Mouse (Mus musculus) CH12.LX (cell line): ENCODE data around the gene Gm37419. TPM values are rescaled to one million over a fixed set of nuclear protein-coding genes. Genes with fewer than 3 reads are reported as not detected.

Experiments
- DNase-seq: peaks from one replicate; pipeline ENCODE4 v3.0.0-alpha.2; 2013; ENCODE audit errors: extremely low read depth
- H3K27ac ChIP-seq: 2 replicates; pipeline ENCODE4 v1.5.1; 2012; ENCODE audit warnings: low read depth, mild to moderate bottlenecking, control low read depth, moderate library complexity; ENCODE audit not compliant: insufficient read depth
- H3K27me3 ChIP-seq: replicated peaks from 2 replicates; pipeline ENCODE3; 2012; ENCODE audit warnings: inconsistent platforms
- H3K36me3 ChIP-seq, 2 experiments: replicated peaks in 1 of 2; 2 replicates each; pipeline versions ENCODE3 to v1.6.1; 2012; ENCODE audit warnings: inconsistent platforms in 1 of 2, low read length in 1 of 2, mild to moderate bottlenecking in 1 of 2, mixed read lengths in 1 of 2, moderate library complexity in 1 of 2; ENCODE audit not compliant: control insufficient read depth in 1 of 2, insufficient read depth in 1 of 2
- H3K4me1 ChIP-seq, 2 experiments: 2 replicates each; pipeline ENCODE4 v1.6.1; 2012; ENCODE audit warnings: inconsistent platforms in 1 of 2, moderate library complexity in 1 of 2; ENCODE audit not compliant: insufficient read depth in 2 of 2, control insufficient read depth in 1 of 2
- H3K4me2 ChIP-seq: 2 replicates; pipeline ENCODE4 v1.6.1; 2012; ENCODE audit warnings: low read depth, mild to moderate bottlenecking, control low read depth; ENCODE audit not compliant: poor library complexity, insufficient read depth, severe bottlenecking
- H3K4me3 ChIP-seq, 3 experiments: fragments of 150-350 bp in 1 of 3; sonication (generic) in 1 of 3; replicated peaks in 1 of 3; 2 replicates each; pipeline versions ENCODE3 to v1.5.1; 2011 to 2012; ENCODE audit warnings: low read depth in 2 of 3, low read length in 2 of 3, mild to moderate bottlenecking in 2 of 3, moderate library complexity in 2 of 3, control low read depth in 1 of 3, improper control_type of control experiment in 1 of 3, inconsistent platforms in 1 of 3, mixed read lengths in 1 of 3; ENCODE audit not compliant: poor library complexity in 1 of 3
- H3K79me2 ChIP-seq: replicated peaks from 2 replicates; pipeline ENCODE4 v1.6.1; 2012; ENCODE audit warnings: mild to moderate bottlenecking, moderate library complexity; ENCODE audit not compliant: control insufficient read depth, poor library complexity, insufficient read depth, severe bottlenecking; ENCODE audit errors: extremely low read depth
- H3K9ac ChIP-seq: 2 replicates; pipeline ENCODE4 v1.6.1; 2012; ENCODE audit warnings: low read depth, mild to moderate bottlenecking, control low read depth, moderate library complexity; ENCODE audit not compliant: insufficient read depth
- H3K9me3 ChIP-seq: replicated peaks from 2 replicates; pipeline ENCODE3; 2012; ENCODE audit warnings: low read length, inconsistent platforms, mixed read lengths
- BHLHE40 ChIP-seq: IDR thresholded peaks from 2 replicates; pipeline ENCODE4 v1.6.1; 2011; ENCODE audit warnings: mild to moderate bottlenecking, low read depth, low read length, improper control_type of control experiment
- CHD2 ChIP-seq: IDR thresholded peaks from 2 replicates; pipeline ENCODE4 v1.6.1; 2011; ENCODE audit warnings: low read length, improper control_type of control experiment
- CTCF ChIP-seq, 2 experiments: IDR thresholded peaks in 1 of 2; conservative IDR thresholded peaks in 1 of 2; 2 replicates each; pipeline ENCODE4 v1.5.1; 2011 to 2012; ENCODE audit warnings: low read depth in 2 of 2, low read length in 2 of 2, improper control_type of control experiment in 1 of 2, inconsistent platforms in 1 of 2, mild to moderate bottlenecking in 1 of 2, moderate library complexity in 1 of 2
- HCFC1 ChIP-seq: IDR thresholded peaks from 2 replicates; pipeline ENCODE4 v1.6.1; 2012; ENCODE audit warnings: low read depth, mild to moderate bottlenecking, inconsistent platforms, low read length, improper control_type of control experiment
- IRF4 ChIP-seq: IDR thresholded peaks from 2 replicates; pipeline ENCODE4 v1.6.1; 2014; ENCODE audit warnings: low read depth, mild to moderate bottlenecking, inconsistent platforms, low read length, improper control_type of control experiment
- KAT2A ChIP-seq: IDR thresholded peaks from 2 replicates; pipeline ENCODE4 v1.6.1; 2012; ENCODE audit warnings: low read length, improper control_type of control experiment, inconsistent platforms; ENCODE audit not compliant: insufficient replicate concordance
- MAX ChIP-seq: IDR thresholded peaks from 2 replicates; pipeline ENCODE4 v1.6.1; 2011; ENCODE audit warnings: low read length, improper control_type of control experiment
- MAZ ChIP-seq: IDR thresholded peaks from 2 replicates; pipeline ENCODE4 v1.6.1; 2012; ENCODE audit warnings: low read depth, mild to moderate bottlenecking, inconsistent platforms, low read length, improper control_type of control experiment, moderate library complexity
- MEF2A ChIP-seq: IDR thresholded peaks from 2 replicates; pipeline ENCODE4 v1.6.1; 2014; ENCODE audit warnings: low read depth, mild to moderate bottlenecking, inconsistent platforms, low read length, improper control_type of control experiment, borderline replicate concordance
- MXI1 ChIP-seq: IDR thresholded peaks from 2 replicates; pipeline ENCODE4 v1.6.1; 2011; ENCODE audit warnings: mild to moderate bottlenecking, low read depth, low read length, improper control_type of control experiment
- MYC ChIP-seq: IDR thresholded peaks from 2 replicates; pipeline ENCODE4 v1.6.1; 2011; ENCODE audit warnings: low read depth, mild to moderate bottlenecking, improper control_type of control experiment, low read length
- NELFE ChIP-seq: IDR thresholded peaks from 2 replicates; pipeline ENCODE4 v1.6.1; 2011; ENCODE audit warnings: low read depth, low read length, improper control_type of control experiment
- PAX5 ChIP-seq: IDR thresholded peaks from 2 replicates; pipeline ENCODE4 v1.6.1; 2012; ENCODE audit warnings: low read length, inconsistent platforms, mixed read lengths
- POLR2A ChIP-seq: IDR thresholded peaks from 2 replicates; pipeline ENCODE4 v1.6.1; 2011; ENCODE audit warnings: low read depth, mild to moderate bottlenecking, improper control_type of control experiment, low read length
- SMC3 ChIP-seq: IDR thresholded peaks from 2 replicates; pipeline ENCODE4 v1.6.1; 2011; ENCODE audit warnings: low read depth, low read length, improper control_type of control experiment
- TBP ChIP-seq: conservative IDR thresholded peaks from 2 replicates; pipeline ENCODE4 v1.6.1; 2011; ENCODE audit warnings: low read depth, low read length, improper control_type of control experiment
- TCF12 ChIP-seq: IDR thresholded peaks from 2 replicates; pipeline ENCODE4 v1.6.1; 2014; ENCODE audit warnings: low read depth, mild to moderate bottlenecking, inconsistent platforms, low read length, improper control_type of control experiment
- USF1 ChIP-seq: IDR thresholded peaks from 2 replicates; pipeline ENCODE4 v1.6.1; 2014; ENCODE audit warnings: low read depth, mild to moderate bottlenecking, inconsistent platforms, low read length, improper control_type of control experiment
- USF2 ChIP-seq: conservative IDR thresholded peaks from 2 replicates; pipeline ENCODE4 v1.6.1; 2011; ENCODE audit warnings: low read depth, low read length, improper control_type of control experiment
- ZC3H11A ChIP-seq: IDR thresholded peaks from 2 replicates; pipeline ENCODE4 v1.6.1; 2012; ENCODE audit warnings: low read depth, mild to moderate bottlenecking, inconsistent platforms, low read length, improper control_type of control experiment
- ZNF384 ChIP-seq: IDR thresholded peaks from 2 replicates; pipeline ENCODE4 v1.6.1; 2012; ENCODE audit warnings: low read depth, low read length, improper control_type of control experiment, inconsistent platforms
- dilution Hi-C: fragments of 300-500 bp; cut with MboI; formaldehyde crosslinking; loops from 2 replicates; pipeline ENCODE4 v1.14.3; 2020; ENCODE audit warnings: low sequenced_read_pairs; ENCODE audit not compliant: extremely low pct_unique_long_range_greater_than_20kb, extremely low pct_ligation_motif_present
- in situ Hi-C: fragments of 300-500 bp; cut with MboI; formaldehyde crosslinking; loops from 3 replicates; pipeline ENCODE4 v1.14.3; 2019; ENCODE audit warnings: low sequenced_read_pairs, low pct_ligation_motif_present, low pct_unique_long_range_greater_than_20kb, mixed read lengths
- polyA plus RNA-seq: library from polyadenylated mRNA; unstranded; fragments of >175 nt; gene quantifications from 2 replicates; pipeline ENCODE4 v1.2.1, GENCODE M21; 2012; ENCODE audit warnings: low read depth; ENCODE audit not compliant: insufficient read length
- total RNA-seq, 2 experiments: library from RNA; depleted of rRNA; stranded (reverse); fragments of 300-350 nt in 1 of 2; fragments of >200 nt in 1 of 2; gene quantifications; 2 replicates each; pipeline ENCODE4 v1.2.3; 2012 to 2014

Gene Gm37419
- total and polyA plus RNA-seq, 3 experiments, result not detected

- H3K27ac ChIP-seq, result no peak overlapping the region
- no peak overlapping the region for H3K9ac ChIP-seq
- peaks cover 4 to 13% of the 10 kb centered on the region in 2 experiments; a peak in 2 of 4 replicates for H3K4me1 ChIP-seq
- dilution Hi-C loops (no loop called here), in situ Hi-C loops (no loop called here)
- H3K36me3 ChIP-seq, result no peaks in the 10 kb centered on the region
- peaks cover 2% of the 10 kb centered on the region for H3K27me3 ChIP-seq
- no peak for TF ChIP-seq MYC
- TF ChIP-seq USF2, result no peak
- no peak for TF ChIP-seq POLR2A
- DNase-seq, result no peak
- H3K4me3 ChIP-seq, result no peak overlapping the region
- H3K9me3 ChIP-seq, result no peaks in the 10 kb centered on the region
- no peaks in the 10 kb centered on the region for H3K79me2 ChIP-seq
- no peak overlapping the region for H3K4me2 ChIP-seq
Measured at GRCm38 (mm10) chr16:24009891-24010290, 21.6 kb downstream of the Gm37419 start.

GRCm38 (mm10) chr16:24011306-24011705 lies 23.0 kb downstream of the Gm37419 start:
- no peaks in the 10 kb centered on the region for H3K36me3 ChIP-seq
- H3K4me2 ChIP-seq, result no peak overlapping the region
- in situ Hi-C loops (no loop called here), dilution Hi-C loops (no loop called here)
- TF ChIP-seq PAX5 (no peak), USF2 (no peak), MXI1 (no peak), MAZ (no peak), USF1 (no peak), MEF2A (no peak), BHLHE40 (no peak), TBP (no peak), TCF12 (no peak), CTCF (conservative IDR thresholded peaks at IDR 0.05 in 1 of 2, IDR thresholded peaks at IDR 0.05 in 1 of 2; ENCODE audit: low read depth in 2 of 2, low read length in 2 of 2) (no peak), IRF4 (no peak), ZC3H11A (no peak), NELFE (no peak), KAT2A (no peak), HCFC1 (no peak), ZNF384 (no peak), MAX (no peak), SMC3 (no peak), CHD2 (no peak)
- no peak overlapping the region for H3K4me3 ChIP-seq
- no peaks in the 10 kb centered on the region for H3K9me3 ChIP-seq
- H3K27me3 ChIP-seq, result no peaks in the 10 kb centered on the region
- H3K9ac ChIP-seq, result no peak overlapping the region
- DNase-seq, result no peak
- H3K27ac ChIP-seq, result no peak overlapping the region
- no peaks in the 10 kb centered on the region for H3K79me2 ChIP-seq
- peaks cover 4 to 13% of the 10 kb centered on the region in 2 experiments; a peak in 2 of 4 replicates for H3K4me1 ChIP-seq
